ENCODE assay signal across 17 mouse cellular contexts in genomic region chr13:107661414-107661813, GRCm38 (mm10).
DNase-seq lines count a peak whose midpoint lies in the region; ATAC-seq lines count a peak whose summit lies in the region.
"Had no signal": no experiment of that assay in that cellular context is flagged by ENCODE, and none has a peak within 500 bp of the region (broad histone marks: within the 10 kb centered on the region; RNA-seq: fewer than 3 reads in every experiment).

No protein-coding gene starts in this region.

- 0 out of 2 replicates have a peak, but pooled peaks cover 4% of the 10 kb centered on the region for H3K9me3 ChIP-seq in hindbrain, embryonic 10.5 days
- H3K9me3 ChIP-seq in hindbrain, embryonic 16.5 days (ENCODE audit: control insufficient read depth, low read length): no peaks in the 10 kb centered on the region
- H3K9me3 ChIP-seq in forebrain, embryonic 10.5 days: no peaks in the 10 kb centered on the region
- no peaks in the 10 kb centered on the region for H3K9me3 ChIP-seq in hindbrain, embryonic 12.5 days (replicated peaks)

- peak overlapping the region; percentile 46 for H3K27ac ChIP-seq in hindbrain, embryonic 10.5 days
- no peak overlapping the region for H3K27ac ChIP-seq in hindbrain, embryonic 16.5 days (ENCODE audit: low read depth, low read length)
- peak overlapping the region; percentile 31 for H3K27ac ChIP-seq in forebrain, embryonic 10.5 days
- H3K27ac ChIP-seq in hindbrain, embryonic 12.5 days: peak overlapping the region; percentile 44; the same call in 1 of the 2 replicates
- H3K27ac ChIP-seq: limb, embryonic 13.5 days; liver, embryonic 14.5 days had no signal

- no peaks in the 10 kb centered on the region for H3K36me3 ChIP-seq in hindbrain, embryonic 10.5 days
- H3K36me3 ChIP-seq in hindbrain, embryonic 16.5 days (ENCODE audit: control insufficient read depth, insufficient read depth, low read length): no peaks in the 10 kb centered on the region
- H3K36me3 ChIP-seq in forebrain, embryonic 10.5 days (replicated peaks): no peaks in the 10 kb centered on the region
- no peaks in the 10 kb centered on the region for H3K36me3 ChIP-seq in hindbrain, embryonic 12.5 days
- H3K36me3 ChIP-seq: limb, embryonic 13.5 days had no signal

- DNase-seq in hindbrain, embryonic 10.5 days (ENCODE audit: low spot score): no peak
- DNase-seq in forebrain, embryonic 10.5 days (ENCODE audit: extremely low spot score, low spot score): no peak
- peak; percentile 62 for DNase-seq in retina, embryonic 14.5 days (ENCODE audit: low spot score)
- no peak for DNase-seq in layer of hippocampus, adult 9-10 months (ENCODE audit: low spot score)
- no peak for DNase-seq in gastrocnemius, postnatal 14 days
- no peak for DNase-seq in kidney, adult 11 months
- DNase-seq: adrenal gland, postnatal 25 days; cerebellum, adult 9-10 months; heart, adult 11 months; heart, postnatal 4 days; kidney, postnatal 14 days; layer of hippocampus, adult 9-11 months had no signal

- intact Hi-C loops in gastrocnemius, postnatal 14 days (cut with DNase I; ENCODE audit: low total_unique reads): no loop called here

- peaks cover 40% of the 10 kb centered on the region for H3K4me1 ChIP-seq in hindbrain, embryonic 10.5 days (replicated peaks)
- H3K4me1 ChIP-seq in hindbrain, embryonic 16.5 days (ENCODE audit: control insufficient read depth, insufficient read depth, low read depth, low read length): peaks cover 13% of the 10 kb centered on the region
- H3K4me1 ChIP-seq in forebrain, embryonic 10.5 days: peaks cover 30% of the 10 kb centered on the region
- H3K4me1 ChIP-seq in hindbrain, embryonic 12.5 days: peaks cover 27% of the 10 kb centered on the region

- peaks cover 14% of the 10 kb centered on the region; the same call in 1 of the 2 replicates for H3K27me3 ChIP-seq in hindbrain, embryonic 10.5 days (ENCODE audit: insufficient read depth, poor library complexity, severe bottlenecking)
- H3K27me3 ChIP-seq in hindbrain, embryonic 16.5 days (replicated peaks; ENCODE audit: control insufficient read depth, insufficient read depth, low read length): no peaks in the 10 kb centered on the region
- H3K27me3 ChIP-seq in forebrain, embryonic 10.5 days (ENCODE audit: poor library complexity, severe bottlenecking): peaks cover 33% of the 10 kb centered on the region
- no peaks in the 10 kb centered on the region for H3K27me3 ChIP-seq in hindbrain, embryonic 12.5 days

- WGBS in hindbrain, embryonic 10.5 days: 18% methylated on average over 5 of the region's 5 CpGs
- 11% methylated on average over 5 of the region's 5 CpGs for WGBS in hindbrain, embryonic 16.5 days
- WGBS in forebrain, embryonic 10.5 days: 13% methylated on average over 5 of the region's 5 CpGs
- WGBS in hindbrain, embryonic 12.5 days: 21% methylated on average over 5 of the region's 5 CpGs

- no peak for ATAC-seq in hindbrain, embryonic 16.5 days
- ATAC-seq in hindbrain, embryonic 12.5 days (ENCODE audit: low FRiP score): peak; percentile 56; the same call in 1 of the 2 replicates
- ATAC-seq: intestine, postnatal 0 days had no signal

- no peak overlapping the region for H3K9ac ChIP-seq in hindbrain, embryonic 16.5 days (ENCODE audit: low read depth, low read length)
- H3K9ac ChIP-seq in hindbrain, embryonic 12.5 days: no peak overlapping the region
- H3K9ac ChIP-seq: limb, embryonic 13.5 days; liver, embryonic 14.5 days had no signal

- H3K4me3 ChIP-seq in hindbrain, embryonic 10.5 days: no peak overlapping the region
- no peak overlapping the region for H3K4me3 ChIP-seq in hindbrain, embryonic 16.5 days (ENCODE audit: low read length)
- no peak overlapping the region for H3K4me3 ChIP-seq in forebrain, embryonic 10.5 days
- H3K4me3 ChIP-seq in hindbrain, embryonic 12.5 days: no peak overlapping the region
- H3K4me3 ChIP-seq: limb, embryonic 13.5 days had no signal

- no peak overlapping the region for H3K4me2 ChIP-seq in hindbrain, embryonic 16.5 days (ENCODE audit: low read length)
- H3K4me2 ChIP-seq in hindbrain, embryonic 12.5 days (replicated peaks): no peak overlapping the region
- H3K4me2 ChIP-seq: limb, embryonic 13.5 days had no signal
